Mouse (Mus musculus): Measurements from ENCODE around the gene Baiap2l2.

Gene Baiap2l2

GRCm38 (mm10) chr15:79299563-79300155 is 14.3 kb upstream of the Baiap2l2 start:
- DNase-seq (ENCODE audit: low spot score): no peak

DNA sequence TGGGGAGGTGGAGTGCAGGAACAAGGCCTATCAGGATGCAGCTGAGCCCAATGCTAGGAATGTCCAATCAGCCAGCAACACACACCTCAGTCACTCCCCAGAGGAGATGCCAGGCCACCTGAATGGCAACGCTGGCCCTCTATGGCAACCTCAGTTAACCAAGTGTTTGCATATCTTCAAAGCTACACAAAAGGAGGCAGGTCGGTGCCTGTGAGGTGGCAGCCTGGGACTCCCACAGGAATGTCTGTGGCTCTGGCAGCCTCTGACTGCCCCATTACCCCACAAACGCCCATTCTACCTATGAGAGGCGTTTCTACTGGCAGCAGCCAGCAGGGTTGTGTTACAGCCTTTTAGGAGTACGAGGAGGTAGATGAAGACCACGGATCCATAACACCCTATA is 13.2 kb upstream of the Baiap2l2 start:
- no peak for DNase-seq (ENCODE audit: low spot score)

DNA sequence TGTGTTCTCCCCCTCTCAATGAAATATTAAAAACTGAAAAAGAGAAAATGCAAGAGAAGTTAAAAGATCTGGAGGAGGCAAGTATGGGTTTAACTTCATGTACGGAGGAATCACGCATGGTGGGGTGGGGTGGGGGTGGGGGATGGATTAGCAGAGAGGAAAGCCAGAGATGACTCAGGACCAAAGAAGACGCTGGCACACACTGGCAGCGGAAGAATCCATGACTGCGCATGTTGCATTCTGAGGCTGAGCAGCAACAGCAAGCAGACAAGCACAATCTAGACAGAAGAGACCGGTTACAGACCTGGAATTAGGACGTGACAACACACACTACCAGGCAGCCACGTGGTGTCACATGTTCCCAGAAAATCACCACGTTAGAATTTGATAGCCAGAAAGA is 7.4 kb upstream of the Baiap2l2 start:
- no peak for DNase-seq (ENCODE audit: low spot score)

GRCm38 (mm10) chr15:79290340-79290739 is 5.0 kb upstream of the Baiap2l2 start:
- no peak for DNase-seq (ENCODE audit: low spot score)

- DNase-seq (ENCODE audit: low spot score): no peak
Observed at GRCm38 (mm10) chr15:79289441-79289840, 4.1 kb upstream of the Baiap2l2 start.

DNA sequence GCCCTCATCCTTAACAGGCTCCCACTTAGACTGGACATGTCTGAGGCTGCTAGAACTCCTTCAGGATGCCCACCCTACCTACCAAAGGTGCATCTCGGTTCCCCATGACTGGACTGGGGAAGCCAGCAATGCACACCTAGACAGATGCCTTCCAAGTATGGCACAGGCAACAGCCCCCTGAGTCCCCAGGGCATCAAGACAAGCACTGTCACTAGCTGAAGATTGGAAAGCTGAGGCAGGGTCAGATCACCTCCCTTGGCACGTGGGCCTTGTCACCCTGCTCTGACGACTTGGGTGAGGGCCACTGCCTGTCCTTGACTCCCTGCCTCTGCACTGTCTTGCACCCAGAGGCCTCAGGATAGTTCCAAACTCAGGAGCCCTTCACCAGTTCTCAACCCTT is 3.0 kb upstream of the Baiap2l2 start:
- DNase-seq (ENCODE audit: low spot score): no peak

DNA sequence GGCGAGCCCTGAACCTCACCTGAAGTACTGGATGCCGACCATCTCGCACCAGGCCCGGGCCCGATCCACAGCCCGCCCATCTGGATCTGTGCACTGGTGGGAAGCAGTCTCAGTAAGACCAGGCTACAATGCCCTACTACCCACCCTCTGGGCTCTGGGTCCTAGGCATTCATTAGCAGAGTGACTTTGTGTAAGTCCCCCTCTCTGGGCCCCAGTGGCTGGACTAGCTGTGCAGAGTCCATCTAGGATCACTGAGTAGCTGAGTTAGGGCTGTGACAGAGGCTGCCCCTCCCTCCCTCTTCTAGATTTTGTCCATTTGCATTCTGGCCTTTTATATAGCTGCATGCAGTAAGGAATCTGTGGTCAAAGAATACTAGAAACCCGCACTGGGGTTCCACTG is 1.8 kb upstream of the Baiap2l2 start:
- DNase-seq (ENCODE audit: low spot score): no peak

GRCm38 (mm10) chr15:79286141-79286540 is 804 bp upstream of the Baiap2l2 start:
- no peak for DNase-seq (ENCODE audit: low spot score)

GRCm38 (mm10) chr15:79283371-79283770 is 2.0 kb downstream of the Baiap2l2 start:
- no peak for DNase-seq (ENCODE audit: low spot score)

DNA sequence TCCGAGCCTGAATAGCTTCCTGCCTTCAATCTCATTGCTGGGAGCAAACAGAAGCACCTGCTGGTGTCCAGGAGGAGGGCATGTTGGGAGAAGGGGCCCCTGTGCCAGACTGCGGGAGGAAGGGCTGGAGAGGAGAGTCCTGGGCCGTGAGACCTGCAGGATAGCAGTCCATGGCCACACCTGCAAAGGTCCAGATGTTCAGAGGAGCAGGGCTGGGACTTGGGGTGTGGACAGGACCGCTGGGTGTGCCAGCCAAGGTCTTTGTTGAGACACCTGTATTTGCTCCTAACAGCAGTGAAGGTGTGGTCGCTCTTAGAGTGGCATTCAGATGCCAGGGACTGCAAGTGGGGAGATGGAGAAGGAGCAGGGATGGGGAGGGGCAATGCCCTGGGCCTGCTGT is 2.9 kb downstream of the Baiap2l2 start:
- DNase-seq (ENCODE audit: low spot score): no peak

- no peak for DNase-seq (ENCODE audit: low spot score)
Observed at GRCm38 (mm10) chr15:79281389-79281788, 3.9 kb downstream of the Baiap2l2 start.

- DNase-seq (ENCODE audit: low spot score): no peak
Observed at GRCm38 (mm10) chr15:79280850-79281249, 4.5 kb downstream of the Baiap2l2 start.

DNA sequence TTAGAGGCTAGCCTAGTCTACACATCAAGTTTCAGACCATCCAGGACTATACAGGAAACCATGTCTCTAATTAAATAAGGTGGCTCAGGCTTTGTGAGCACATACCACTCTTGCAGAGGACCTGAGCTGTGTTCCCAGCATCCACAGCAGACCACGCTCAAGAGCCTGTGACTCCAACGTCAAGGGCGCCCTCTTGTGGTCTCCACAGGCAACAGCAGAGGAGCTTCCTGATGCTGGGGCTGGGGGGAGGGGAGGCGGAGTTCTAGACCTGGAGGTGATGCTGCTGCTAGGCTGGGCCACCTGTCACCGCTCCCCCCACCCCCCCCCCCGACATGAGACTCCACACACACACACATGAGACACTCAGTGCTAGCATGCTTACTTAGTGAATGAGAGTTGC is 5.1 kb downstream of the Baiap2l2 start:
- DNase-seq (ENCODE audit: low spot score): no peak

DNA sequence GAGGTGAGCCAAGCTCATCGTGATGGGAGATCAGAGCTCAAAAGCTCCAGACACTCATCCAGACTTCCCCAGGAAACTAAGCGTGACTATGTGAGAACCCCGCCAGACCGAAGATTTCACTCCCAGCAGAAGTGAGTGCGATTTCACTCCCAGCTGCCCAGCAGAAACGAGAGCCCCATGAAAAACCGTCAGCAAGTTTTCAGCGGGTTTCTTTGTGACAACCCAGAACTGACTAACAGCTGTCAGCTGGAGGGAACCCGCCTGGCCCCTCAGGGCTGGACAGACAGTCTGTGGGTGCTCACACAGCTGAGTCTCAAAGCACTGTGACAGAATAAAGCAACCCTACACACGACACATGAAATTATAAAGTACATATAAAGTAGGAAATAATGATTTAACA is 7.6 kb downstream of the Baiap2l2 start:
- no peak for DNase-seq (ENCODE audit: low spot score)

GRCm38 (mm10) chr15:79273020-79273419 is 12.3 kb downstream of the Baiap2l2 start:
- no peak for DNase-seq (ENCODE audit: low spot score)

DNA sequence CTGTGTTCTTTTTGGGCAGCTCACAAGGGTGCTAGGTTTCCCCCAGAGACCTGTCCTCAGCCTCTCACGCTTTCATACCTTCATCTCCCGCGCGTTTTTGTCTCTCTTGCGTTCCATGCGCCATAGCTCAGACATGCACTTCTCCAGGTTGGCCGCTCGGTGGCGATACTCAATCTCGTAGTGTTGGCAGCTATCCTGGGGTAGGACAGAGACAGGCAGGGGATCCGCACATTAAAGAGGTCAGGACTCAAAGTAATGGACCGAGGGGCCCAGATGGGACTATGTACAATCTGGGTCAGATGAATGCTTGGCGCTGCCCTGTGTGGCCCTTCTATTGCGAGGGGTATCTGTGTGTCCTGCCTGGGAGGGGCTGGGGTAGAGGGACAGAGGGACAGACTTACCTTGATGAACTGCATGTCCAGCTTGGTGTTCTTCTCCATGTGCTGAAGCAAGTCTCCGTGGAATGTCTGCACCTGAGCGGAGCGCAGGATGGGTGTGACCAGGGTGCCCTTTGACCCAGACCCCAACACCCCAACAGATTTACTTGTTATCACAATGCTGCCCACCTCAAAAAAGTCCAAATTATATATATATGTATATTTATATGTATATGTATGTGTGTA is 14.1 kb downstream of the Baiap2l2 start:
- no peak for DNase-seq (ENCODE audit: low spot score)

GRCm38 (mm10) chr15:79270317-79271123 is 14.8 kb downstream of the Baiap2l2 start:
- peak; percentile 56 for DNase-seq (ENCODE audit: low spot score)

DNA sequence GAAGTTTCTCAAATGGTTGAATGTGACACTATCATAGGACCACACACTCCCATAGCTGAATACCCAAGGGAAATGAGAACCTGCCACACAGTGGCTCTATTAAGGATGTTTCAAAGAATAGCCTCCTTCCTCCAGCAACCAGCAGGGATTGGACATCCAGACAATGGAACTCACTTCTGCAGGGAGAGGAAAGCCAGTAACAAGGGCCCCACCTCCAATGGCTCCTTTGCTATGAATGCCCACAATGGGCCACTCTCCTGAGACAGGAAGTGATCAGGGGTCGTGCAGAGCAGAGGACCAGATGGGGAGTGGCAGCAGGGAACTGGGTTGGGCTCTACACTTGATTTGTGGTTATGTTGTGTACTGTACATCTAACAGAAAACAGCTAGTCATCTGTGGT is 16.8 kb downstream of the Baiap2l2 start:
- DNase-seq (ENCODE audit: low spot score): no peak

DNA sequence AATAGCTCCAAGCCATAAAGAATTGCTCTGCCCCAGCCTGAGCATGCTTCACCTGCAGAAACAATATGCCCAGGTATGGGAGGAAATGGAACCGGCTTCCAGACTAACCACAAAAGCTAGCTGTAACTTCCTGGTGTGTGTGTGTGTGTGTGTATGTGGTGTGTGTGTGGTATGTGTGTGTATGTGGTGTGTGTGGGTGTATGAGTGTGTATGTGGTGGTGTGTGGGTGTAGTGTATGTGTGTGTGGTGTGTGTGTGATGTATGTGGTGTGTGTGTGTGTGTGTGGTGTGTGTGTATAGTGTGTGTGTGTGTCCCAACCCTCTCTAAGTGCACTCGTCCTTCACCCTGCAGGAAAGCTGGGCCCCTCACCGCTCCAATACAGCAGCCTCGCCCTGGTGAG is 20.0 kb downstream of the Baiap2l2 start:
- DNase-seq (ENCODE audit: low spot score): no peak

GRCm38 (mm10) chr15:79263726-79264125 is 21.6 kb downstream of the Baiap2l2 start:
- no peak for DNase-seq (ENCODE audit: low spot score)

DNA sequence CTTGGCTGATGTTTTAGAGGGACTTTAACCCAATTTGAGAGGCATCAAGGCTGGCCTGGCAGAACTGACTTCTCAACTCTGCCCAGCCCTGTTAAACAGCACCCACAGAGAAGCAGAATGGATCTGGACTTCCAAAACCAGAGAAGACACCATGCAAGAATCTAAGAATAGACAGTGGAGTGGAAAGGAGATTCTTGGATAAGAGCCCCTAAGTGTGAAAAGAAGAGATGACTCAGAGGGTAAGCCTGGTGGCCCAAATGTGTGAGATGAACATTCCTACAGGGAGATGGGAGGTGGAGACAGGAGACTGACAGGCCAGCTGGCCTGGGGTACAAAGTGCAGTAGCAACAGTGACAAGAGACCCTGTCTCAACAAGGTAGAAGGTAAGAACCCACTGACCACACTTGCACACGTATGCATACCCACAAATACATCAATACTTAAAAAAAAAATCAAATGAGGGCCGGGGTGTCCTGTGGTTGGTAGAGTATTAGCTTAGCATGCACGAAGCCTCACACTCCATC is 22.5 kb downstream of the Baiap2l2 start:
- no peak for DNase-seq (ENCODE audit: low spot score)

DNA sequence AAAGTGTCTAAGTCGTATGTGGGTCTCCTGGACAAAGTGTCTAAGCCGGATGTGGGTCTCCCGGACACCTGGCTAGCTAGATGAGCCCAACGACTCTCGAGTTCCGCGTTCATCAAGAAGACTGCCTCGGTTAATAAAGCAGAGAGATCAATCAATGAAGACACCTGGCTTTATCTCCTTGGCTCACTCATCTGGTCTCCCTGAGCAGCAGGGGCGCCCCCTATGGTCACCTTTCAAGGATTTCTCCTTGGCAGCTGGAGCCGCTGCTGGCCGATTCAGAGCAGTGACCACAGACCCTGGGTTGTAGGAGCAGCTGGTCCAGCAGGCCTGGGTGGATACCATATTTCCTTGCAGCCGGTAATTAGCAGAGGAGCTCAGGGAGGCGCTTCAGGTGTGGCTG is 23.0 kb downstream of the Baiap2l2 start:
- no peak for DNase-seq (ENCODE audit: low spot score)

DNA sequence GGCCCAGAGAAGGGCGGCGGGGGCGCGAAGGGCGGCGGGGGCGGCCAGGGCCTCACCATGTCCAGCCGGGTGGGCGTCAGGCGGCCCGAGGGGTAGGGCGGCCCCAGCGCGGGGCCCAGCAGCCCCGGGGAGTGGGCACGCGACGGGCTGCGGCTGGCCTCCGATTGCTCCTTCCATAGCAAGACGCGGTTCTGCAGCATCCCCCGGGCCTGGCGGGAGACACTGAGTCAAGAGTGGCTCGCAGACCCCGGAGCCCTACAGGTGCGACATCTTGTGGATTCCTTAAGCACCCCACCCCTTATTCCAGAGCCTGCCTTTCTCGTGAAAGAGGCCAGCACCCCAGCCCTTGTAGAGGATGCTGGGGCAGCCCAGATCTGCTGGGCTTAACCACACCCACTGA is 23.6 kb downstream of the Baiap2l2 start:
- DNase-seq (ENCODE audit: low spot score): no peak

Data from ovary, adult 18-20 months (tissue).